Mouse (Mus musculus): ENCODE data around the gene Gm10762.
"Not testable (repeated sequence)": the region's sequence is repeated elsewhere in the genome, so short reads cannot be mapped to it uniquely, and the experiment has no call there.

Gm10762 gene

DNA sequence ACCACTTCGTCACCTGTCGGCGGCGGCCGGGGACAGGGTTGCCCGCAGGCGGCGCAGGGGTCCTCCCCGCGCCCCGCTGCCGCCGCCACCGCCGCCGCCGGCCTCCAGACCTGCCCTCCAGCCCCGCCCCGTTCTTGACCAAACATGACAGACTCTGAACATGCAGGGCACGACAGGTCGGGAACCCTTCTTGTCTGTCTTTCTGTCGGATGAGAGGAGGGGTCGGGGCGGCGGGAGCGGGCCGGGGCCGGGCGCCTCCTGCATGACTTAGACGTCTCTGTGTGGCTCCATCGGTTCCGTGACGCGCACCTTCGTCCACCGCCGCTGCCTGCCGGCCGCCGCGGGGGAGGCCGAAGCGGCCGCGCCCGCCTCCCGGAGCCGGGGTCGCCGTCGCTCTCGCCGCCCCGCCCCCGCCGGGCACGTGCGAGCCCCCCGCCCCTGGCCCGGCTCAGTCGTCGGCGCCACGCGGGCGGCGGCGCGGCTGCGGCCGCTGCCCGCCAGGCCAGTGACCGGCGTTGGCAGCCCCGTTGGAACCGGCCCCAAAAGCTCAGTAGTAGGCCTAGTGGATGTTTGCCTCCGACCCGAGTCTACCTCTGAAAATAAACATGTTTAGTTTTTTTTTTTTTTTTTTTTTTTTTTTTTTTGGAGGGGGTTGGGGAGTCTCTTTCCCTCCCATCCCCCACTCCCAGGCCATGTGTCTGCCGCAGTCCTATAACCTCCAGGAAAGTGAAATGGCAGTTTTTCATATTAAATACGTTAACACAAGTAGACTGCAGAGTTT lies at the start of gene Gm10762:
Gene Gm10762 (minus strand): TSS at position 65 of the 781 bp plus-strand sequence.
- peak; percentile 69 for DNase-seq

GRCm38 (mm10) chr2:129008867-129009266 lies 41.3 kb upstream of the Gm10762 start:
- DNase-seq, result not testable (repeated sequence)

GRCm38 (mm10) chr2:129006194-129006749 lies 38.7 kb upstream of the Gm10762 start:
- no peak for DNase-seq

GRCm38 (mm10) chr2:129004872-129005271 lies 37.3 kb upstream of the Gm10762 start:
- no peak for DNase-seq

- DNase-seq, result no peak
Observed at GRCm38 (mm10) chr2:128984746-128985145, 17.2 kb upstream of the Gm10762 start.

DNA sequence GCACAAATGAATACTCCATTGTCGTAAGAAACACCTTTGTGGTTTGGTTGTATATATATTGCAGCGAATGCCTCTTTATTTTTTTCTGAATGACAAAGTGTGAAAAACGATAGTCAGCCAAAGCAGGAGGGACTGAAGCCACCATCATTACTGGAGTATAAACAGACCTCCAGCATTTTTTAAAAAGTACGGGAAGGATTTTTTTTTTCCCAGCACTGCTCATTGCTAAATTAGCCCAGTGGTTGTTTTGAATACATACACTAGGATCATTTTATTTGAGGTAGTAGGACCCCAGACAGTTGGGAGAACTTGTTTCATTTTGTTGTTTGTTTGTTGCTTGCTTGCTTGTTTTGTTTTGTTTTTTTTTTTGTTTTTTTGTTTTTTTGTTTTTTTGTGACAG lies 8.0 kb upstream of the Gm10762 start:
- no peak for DNase-seq

- DNase-seq, result no peak
Observed at GRCm38 (mm10) chr2:128972301-128972700, 4.8 kb upstream of the Gm10762 start.

DNA sequence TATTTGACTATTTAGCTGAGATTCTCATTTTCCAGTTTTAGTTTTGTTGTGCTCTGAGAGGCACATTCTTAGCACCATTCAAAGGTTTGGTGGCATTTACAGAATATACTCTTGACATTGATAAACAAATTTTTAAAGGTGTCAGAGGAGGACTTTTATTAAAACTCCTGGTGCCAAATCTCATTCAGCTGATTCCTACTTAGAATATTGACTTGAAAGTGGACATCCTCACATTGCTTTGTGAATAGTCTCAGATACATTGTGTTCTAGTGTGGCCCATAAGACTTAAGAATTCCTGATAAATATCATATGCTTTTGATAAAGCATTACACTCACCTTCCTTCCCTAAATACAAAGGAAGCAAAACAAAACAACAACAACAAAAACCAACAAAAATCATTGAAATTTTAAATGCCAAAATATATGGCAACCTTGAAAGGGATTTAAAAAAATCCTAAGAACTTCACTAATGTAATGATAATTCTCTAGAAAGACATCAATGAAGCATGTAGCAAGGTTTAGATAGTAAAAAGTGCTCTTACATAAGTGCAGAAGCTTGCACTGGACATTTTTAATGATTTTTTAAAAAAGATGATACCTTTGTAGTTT lies 1.1 kb upstream of the Gm10762 start:
- no peak for DNase-seq

- peak; percentile 99 for DNase-seq
Observed at GRCm38 (mm10) chr2:128966641-128967580, 614 bp downstream of the Gm10762 start, which contains the start of gene Zc3h6. TSS of gene Zc3h6 (plus strand) at chr2:128967402.

DNA sequence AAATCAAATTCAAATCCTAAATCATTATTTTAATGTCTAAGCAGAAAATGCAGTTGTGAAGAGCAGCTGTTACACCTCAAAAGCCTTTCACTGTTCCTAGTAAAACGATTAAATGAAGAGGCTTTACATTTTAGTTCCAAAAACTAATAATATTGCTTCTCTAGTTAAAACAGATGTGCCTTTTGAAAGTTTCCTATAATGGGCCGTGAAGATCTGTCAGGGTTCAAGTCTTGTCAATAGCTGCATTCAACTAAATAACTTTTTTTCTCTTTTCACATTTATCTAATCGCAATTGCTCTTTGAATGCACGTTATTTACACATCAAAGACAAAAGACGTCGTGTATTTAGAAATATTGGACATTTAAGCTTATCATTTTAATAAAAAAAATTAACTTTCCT lies 1.3 kb downstream of the Gm10762 start:
- DNase-seq, result no peak

DNA sequence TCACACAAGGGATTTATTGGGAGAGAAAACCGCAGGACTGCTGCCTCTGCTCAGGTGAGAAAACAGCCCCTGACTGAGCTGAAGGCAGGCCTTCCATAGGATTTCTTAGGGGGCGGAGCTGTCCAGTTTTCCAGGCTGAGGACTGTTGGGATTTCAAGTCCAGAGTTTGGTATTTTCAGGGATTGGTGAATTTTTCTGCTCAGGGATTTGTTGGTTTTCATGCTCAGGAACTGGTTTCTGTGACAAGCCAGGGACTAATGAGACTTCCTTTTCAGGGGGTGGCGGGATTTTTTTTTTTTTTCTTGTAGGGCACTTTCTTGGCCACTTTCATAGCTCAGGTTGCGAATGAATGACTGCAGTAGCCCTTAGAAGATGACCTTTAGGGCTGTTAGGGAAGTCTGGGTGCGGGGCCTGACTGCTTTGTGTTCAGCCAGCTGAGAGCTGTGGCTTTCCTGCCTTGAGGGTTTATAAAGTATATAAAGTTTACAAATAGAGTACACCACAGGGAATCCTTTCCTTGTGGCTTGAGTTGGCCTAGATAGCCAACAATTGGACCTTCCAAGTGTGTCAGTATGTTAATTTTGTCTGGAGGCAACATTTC lies 1.9 kb downstream of the Gm10762 start:
- DNase-seq, result no peak

- DNase-seq, result no peak
Observed at GRCm38 (mm10) chr2:128954186-128954585, 13.3 kb downstream of the Gm10762 start.

DNA sequence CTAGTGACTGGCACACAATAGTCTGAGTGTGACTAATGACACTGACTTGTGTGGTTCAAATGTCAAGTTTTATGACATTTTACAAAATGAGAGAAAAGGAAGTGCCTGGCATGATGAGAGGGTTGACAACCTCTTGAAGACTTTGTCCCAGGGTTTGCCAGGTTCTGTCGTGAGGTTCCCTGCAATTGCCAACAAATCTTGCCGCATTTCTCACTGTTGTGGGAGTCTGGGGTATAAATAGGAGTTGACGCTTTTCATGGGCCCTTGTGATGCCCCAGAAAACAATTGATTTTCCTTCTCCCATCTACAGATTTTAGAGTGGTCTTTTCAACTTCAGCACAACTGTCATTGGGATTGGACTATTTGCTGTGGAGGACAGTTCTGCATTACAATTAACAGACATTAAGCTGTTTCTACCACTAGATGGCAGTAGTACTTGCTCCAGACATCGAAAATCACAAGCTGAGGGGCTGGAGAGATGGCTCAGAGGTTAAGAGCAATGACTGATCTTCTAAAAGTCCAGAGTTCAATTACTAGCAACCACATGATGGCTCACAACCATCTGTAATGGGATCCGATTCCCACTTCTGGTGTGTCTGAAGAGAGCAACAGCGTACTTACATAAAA lies 19.4 kb downstream of the Gm10762 start:
- no peak for DNase-seq

DNA sequence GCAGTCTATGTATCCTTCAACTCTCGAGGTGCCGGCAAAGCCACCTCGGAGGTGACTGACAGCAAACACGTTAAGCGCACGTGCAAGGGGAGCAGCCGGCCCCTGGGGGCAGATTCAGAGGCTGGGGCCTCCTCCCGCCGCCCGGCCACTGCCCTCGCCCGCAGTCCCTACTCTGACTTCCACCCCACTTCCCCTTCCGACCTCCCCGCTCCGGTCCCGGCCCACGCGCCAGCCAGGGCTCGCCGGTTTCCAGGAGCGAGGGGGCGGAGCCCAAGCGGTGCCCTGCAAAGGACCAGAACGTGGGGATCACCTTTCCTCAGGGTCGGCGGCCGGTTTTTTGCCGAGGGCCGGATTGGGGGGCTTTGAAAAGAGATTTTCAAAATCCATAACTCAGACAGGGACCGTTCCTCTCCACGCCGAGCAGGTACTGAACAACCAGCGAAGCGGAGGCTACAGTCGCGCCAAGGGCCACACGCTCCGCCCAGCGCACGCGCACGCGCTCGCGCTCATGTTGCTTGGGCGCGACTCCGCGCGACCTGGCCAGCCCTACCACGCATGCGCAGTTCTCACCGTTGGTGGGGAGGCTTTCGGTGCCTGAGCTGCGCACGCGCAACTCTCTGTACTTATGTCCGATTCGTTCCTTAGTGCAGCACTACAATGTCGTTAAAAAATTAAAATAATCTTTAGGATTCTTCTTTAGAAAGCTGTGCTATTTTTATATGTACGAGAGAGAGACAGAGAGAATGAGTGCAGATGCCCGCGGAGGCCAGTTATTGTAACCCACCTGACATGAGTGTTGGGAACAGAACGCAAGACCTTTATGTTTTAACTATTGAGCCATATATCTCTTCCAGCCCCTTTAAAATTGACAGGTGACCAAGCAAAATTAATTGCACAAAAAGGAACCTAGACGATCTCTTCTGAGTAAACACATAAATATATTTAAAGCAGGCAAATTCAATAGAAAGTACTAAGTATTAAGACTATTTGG lies 23.7 kb downstream of the Gm10762 start, which contains the start of gene Zc3h8:
Gene Zc3h8 (minus strand): TSS at position 540 of the 991 bp plus-strand sequence.
- peak; percentile 98 for DNase-seq

- DNase-seq, result no peak
Observed at GRCm38 (mm10) chr2:128936256-128936655, 31.3 kb downstream of the Gm10762 start.

GRCm38 (mm10) chr2:128930704-128931103 lies 36.8 kb downstream of the Gm10762 start:
- no peak for DNase-seq

GRCm38 (mm10) chr2:128928446-128928845 lies 39.1 kb downstream of the Gm10762 start:
- DNase-seq, result no peak

DNA sequence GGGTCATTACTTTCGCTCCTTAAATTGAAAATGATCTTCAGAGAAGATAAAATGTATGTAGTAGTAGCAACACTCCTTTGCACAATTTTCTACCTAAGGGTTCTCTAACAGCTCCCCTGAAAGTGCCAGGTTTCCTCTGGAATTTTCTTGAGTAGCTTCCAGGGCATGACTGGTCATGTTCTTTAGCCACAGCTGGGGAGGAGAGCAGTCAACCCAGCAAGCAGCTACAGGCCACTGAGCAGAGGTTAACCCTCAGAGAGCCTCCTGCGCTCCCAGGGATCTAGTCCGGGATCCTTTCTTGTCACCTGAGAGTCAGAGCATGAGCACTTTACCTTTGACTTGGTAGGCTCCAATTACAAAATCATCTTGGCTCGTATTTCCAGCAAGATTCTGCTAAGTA lies 42.7 kb downstream of the Gm10762 start:
- DNase-seq, result no peak

Measured in right cerebral cortex, postnatal 4 days (tissue).